Mouse (Mus musculus) lung, embryonic 15.5 days (tissue): ENCODE results near the gene Tshr. TPM values are rescaled to one million over a fixed set of nuclear protein-coding genes. Genes with fewer than 3 reads are reported as not detected.
"Not testable (repeated sequence)": the region's sequence is repeated elsewhere in the genome, so short reads cannot be mapped to it uniquely, and the experiment has no call there.

Experiments used
- ATAC-seq: fragments of 200-750 bp; cut with Nextera tagmentation; 2 replicates; pipeline ENCODE4 v1.8.0; 2017; ENCODE audit warnings: moderate number of reproducible peaks, borderline replicate concordance; ENCODE audit not compliant: low FRiP score, low TSS enrichment; ENCODE audit errors: extremely low read depth
- H3K27ac ChIP-seq: fragments of 300-500 bp; sonication (generic); 2 replicates; pipeline ENCODE4 v1.5.1; 2015; ENCODE audit warnings: moderate library complexity, mild to moderate bottlenecking, inconsistent platforms
- H3K27me3 ChIP-seq: fragments of 300-500 bp; sonication (generic); 2 replicates; pipeline ENCODE4 v1.6.1; 2015; ENCODE audit warnings: inconsistent platforms
- H3K36me3 ChIP-seq: fragments of 300-500 bp; sonication (generic); 2 replicates; pipeline ENCODE4 v1.6.1; 2015; ENCODE audit warnings: inconsistent platforms
- H3K4me1 ChIP-seq: fragments of 300-500 bp; sonication (generic); 2 replicates; pipeline ENCODE4 v1.6.1; 2015; ENCODE audit warnings: inconsistent platforms
- H3K4me2 ChIP-seq: fragments of 300-500 bp; sonication (generic); 2 replicates; pipeline ENCODE4 v1.6.1; 2015; ENCODE audit warnings: inconsistent platforms, mild to moderate bottlenecking, moderate library complexity
- H3K4me3 ChIP-seq: fragments of 300-500 bp; sonication (generic); 2 replicates; pipeline ENCODE4 v1.5.1; 2015; ENCODE audit warnings: mild to moderate bottlenecking, inconsistent platforms
- H3K9ac ChIP-seq: fragments of 300-500 bp; sonication (generic); 2 replicates; pipeline ENCODE4 v1.6.1; 2015; ENCODE audit warnings: inconsistent platforms
- H3K9me3 ChIP-seq: fragments of 300-500 bp; sonication (generic); 2 replicates; pipeline ENCODE4 v1.6.1; 2016; ENCODE audit warnings: inconsistent platforms
- WGBS: fragments of 180-500 bp; shearing (Covaris S2); methylation state at CpG from one replicate; pipeline ENCODE4 v1.1.7; 2015; 5-methylcytosine and 5-hydroxymethylcytosine counted together
- polyA plus RNA-seq: library from polyadenylated mRNA; unstranded; fragments of >200 nt; fragmentation: Nextera tagmentation; extraction: Ambion mirVana; gene quantifications from 2 replicates; pipeline ENCODE4 v1.2.1, GENCODE M21; 2015

Gene Tshr
- polyA plus RNA-seq, 1 experiment from 2014 or later = 0.17 TPM

DNA sequence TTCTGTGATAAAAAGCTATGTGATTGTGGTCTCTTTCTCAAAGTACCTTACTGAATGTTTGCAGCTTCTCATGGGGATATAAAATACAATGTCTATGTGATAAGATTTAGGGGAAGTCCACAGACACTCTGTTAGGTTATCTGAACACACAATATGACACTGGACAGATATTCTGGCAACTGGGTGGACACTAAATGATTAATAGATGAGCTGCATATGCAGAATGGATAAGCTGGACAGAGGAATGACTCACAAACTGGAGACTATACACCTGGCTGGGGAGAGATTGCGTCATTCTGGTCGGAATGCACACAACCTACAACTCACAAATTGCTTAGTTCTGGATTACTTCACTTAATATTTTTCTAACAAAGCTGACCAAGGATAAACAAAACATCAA, 195.3 kb downstream of the Tshr start:
- no peaks in the 10 kb centered on the region for H3K27me3 ChIP-seq
- 0 out of 2 replicates have a peak, but pooled peaks cover 10% of the 10 kb centered on the region for H3K4me1 ChIP-seq
- H3K9me3 ChIP-seq = no peaks in the 10 kb centered on the region
- no peak overlapping the region for H3K9ac ChIP-seq
- no peak overlapping the region for H3K4me2 ChIP-seq
- H3K4me3 ChIP-seq = no peak overlapping the region
- H3K27ac ChIP-seq = no peak overlapping the region
- 96% methylated on average over 2 of the region's 2 CpGs for WGBS
- ATAC-seq = no peak
- H3K36me3 ChIP-seq = peaks cover 30% of the 10 kb centered on the region

DNA sequence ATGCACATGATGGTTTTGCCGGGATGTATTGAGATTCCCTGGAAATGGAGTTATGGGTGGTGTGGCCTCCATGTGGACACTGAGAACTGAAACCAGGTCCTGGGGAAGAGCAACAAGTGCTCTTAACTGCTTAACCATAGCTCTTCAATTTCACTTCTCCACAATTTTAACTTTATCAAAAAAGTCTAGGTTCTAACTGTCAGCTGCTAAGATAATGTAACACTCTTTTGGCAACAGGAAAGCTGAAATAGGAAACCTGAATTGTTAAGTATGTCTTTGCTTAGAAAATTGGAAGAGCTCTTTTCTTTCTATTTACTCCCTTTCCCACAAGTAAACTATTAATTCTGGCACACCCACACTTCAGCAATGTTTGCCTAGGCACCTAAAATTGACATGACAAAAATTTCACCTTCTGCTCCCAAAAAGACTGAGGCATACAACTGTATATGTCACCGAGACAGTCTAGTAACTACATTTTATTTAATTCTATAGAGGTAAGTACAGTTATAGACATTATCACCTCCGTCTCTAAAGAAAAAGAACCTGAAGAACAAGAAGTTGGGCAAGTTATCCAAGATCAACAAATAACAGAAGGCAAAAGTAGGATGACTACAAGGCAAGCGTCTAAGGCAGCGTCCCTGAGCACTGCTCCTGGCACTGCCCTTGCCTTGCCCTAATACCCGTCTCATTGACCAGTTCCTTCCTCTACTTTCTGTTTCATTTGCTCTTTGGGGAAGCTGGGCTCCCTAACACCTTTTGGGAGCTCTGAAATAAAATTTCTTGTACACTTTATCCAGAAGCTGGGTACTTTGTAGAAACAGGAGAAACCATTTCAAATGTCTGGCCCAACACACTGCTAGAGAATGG, 197.1 kb downstream of the Tshr start:
- Histone ChIP-seq H3K36me3 (peaks cover 31% of the 10 kb centered on the region), H3K4me2 (no peak overlapping the region), H3K4me3 (no peak overlapping the region), H3K27me3 (no peaks in the 10 kb centered on the region), H3K9me3 (no peaks in the 10 kb centered on the region), H3K9ac (no peak overlapping the region), H3K4me1 (0 out of 2 replicates have a peak, but pooled peaks cover 10% of the 10 kb centered on the region), H3K27ac (no peak overlapping the region)
- no peak for ATAC-seq
- 70% methylated on average over 6 of the region's 6 CpGs for WGBS

- Histone ChIP-seq H3K27me3 (no peaks in the 10 kb centered on the region), H3K27ac (no peak overlapping the region), H3K4me2 (no peak overlapping the region), H3K9me3 (no peaks in the 10 kb centered on the region), H3K9ac (no peak overlapping the region), H3K4me1 (peaks cover 17% of the 10 kb centered on the region; the same call in 1 of the 2 replicates), H3K4me3 (no peak overlapping the region), H3K36me3 (peaks cover 31% of the 10 kb centered on the region; the same call in 1 of the 2 replicates)
- 57% methylated on average over 6 of the region's 6 CpGs for WGBS
- ATAC-seq = no peak
These were observed 198.1 kb downstream of the Tshr start for GRCm38 (mm10) chr12:91582362-91583002.

DNA sequence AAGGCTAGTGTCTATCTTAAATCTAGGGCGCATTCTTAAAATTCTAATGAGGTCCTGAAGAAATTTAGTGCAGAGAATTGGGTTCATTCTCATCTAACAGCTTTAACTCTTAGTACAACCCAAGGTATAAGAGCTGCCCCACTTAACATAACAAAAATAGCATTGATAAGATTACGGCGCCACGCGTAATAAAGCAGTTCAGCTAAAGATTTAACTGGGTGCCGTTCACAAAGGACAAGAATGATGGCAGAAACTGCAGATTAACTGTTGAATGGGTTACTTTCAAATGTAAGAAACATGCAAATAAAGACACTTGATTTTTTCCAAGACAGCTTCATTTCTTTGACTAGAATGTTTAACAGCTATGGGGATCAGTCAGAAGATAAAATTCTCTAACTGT, 199.0 kb downstream of the Tshr start:
- Histone ChIP-seq H3K4me3 (no peak overlapping the region), H3K4me1 (peaks cover 17% of the 10 kb centered on the region; the same call in 1 of the 2 replicates), H3K27ac (no peak overlapping the region), H3K4me2 (no peak overlapping the region), H3K9me3 (no peaks in the 10 kb centered on the region), H3K9ac (no peak overlapping the region), H3K36me3 (peaks cover 27% of the 10 kb centered on the region; the same call in 1 of the 2 replicates), H3K27me3 (no peaks in the 10 kb centered on the region)
- WGBS = 64% methylated on average over 6 of the region's 6 CpGs
- ATAC-seq = no peak

GRCm38 (mm10) chr12:91585206-91585605, 200.8 kb downstream of the Tshr start:
- WGBS = 86% methylated on average over 3 of the region's 3 CpGs
- no peak overlapping the region for H3K9ac ChIP-seq
- H3K4me2 ChIP-seq = no peak overlapping the region
- H3K36me3 ChIP-seq = peaks cover 24% of the 10 kb centered on the region; the same call in 1 of the 2 replicates
- no peak for ATAC-seq
- no peak overlapping the region for H3K27ac ChIP-seq
- peaks cover 17% of the 10 kb centered on the region; the same call in 1 of the 2 replicates for H3K4me1 ChIP-seq
- no peak overlapping the region for H3K4me3 ChIP-seq
- no peaks in the 10 kb centered on the region for H3K9me3 ChIP-seq
- H3K27me3 ChIP-seq = no peaks in the 10 kb centered on the region

DNA sequence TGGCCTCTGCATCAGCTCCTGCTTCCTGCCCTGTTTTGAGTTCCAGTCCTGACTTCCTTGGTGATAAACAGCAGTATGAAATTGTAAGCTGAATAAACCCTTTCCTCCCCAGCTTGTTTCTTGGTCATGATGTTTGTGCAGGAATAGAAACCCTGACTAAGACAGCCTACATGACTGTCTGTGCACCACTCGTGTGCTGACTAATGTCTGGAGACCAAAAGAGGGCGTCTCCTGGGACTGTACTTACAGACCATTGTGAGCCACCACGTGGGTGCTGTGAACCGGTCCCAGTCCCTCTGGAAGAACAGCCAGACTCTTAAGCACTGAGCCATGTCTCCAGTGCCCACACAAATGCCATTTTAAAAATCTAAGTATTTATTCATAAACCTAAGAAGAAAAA, 201.5 kb downstream of the Tshr start:
- WGBS = 92% methylated on average over 4 of the region's 4 CpGs
- peaks cover 24% of the 10 kb centered on the region; the same call in 1 of the 2 replicates for H3K36me3 ChIP-seq
- not testable (repeated sequence) for H3K27me3 ChIP-seq, H3K9ac ChIP-seq, H3K4me3 ChIP-seq, ATAC-seq, H3K27ac ChIP-seq, H3K9me3 ChIP-seq, H3K4me2 ChIP-seq
- peaks cover 19% of the 10 kb centered on the region for H3K4me1 ChIP-seq

DNA sequence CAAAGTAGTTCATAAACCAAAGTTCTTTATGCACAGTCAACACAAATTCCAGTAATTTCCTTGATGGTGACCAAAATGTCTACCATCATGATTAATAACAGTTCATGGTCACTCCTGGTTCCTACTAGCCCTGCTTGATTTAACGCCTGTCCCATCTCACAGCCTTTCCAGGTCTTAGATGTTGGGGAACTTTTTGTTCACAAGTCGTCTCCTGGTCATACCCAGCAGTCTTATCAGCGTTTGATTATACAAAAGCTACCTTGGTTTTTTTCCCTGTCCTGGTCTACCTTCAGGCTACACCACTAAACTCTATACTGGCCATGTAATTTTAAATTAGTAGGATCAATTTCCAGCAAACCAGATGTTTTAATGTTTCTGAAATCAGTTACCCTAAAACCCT, 202.7 kb downstream of the Tshr start:
- Histone ChIP-seq H3K27ac (no peak overlapping the region), H3K4me2 (peak overlapping the region; percentile 54), H3K36me3 (peaks cover 24% of the 10 kb centered on the region; the same call in 1 of the 2 replicates), H3K27me3 (no peaks in the 10 kb centered on the region), H3K9ac (peak overlapping the region; percentile 100), H3K4me3 (peak overlapping the region; percentile 93), H3K4me1 (peaks cover 24% of the 10 kb centered on the region), H3K9me3 (no peaks in the 10 kb centered on the region)
- no peak for ATAC-seq
- 36% methylated on average over 3 of the region's 3 CpGs for WGBS

- Histone ChIP-seq H3K4me2 (peak overlapping the region; percentile 54), H3K27ac (peak overlapping the region; percentile 100), H3K4me3 (peak overlapping the region; percentile 93), H3K27me3 (no peaks in the 10 kb centered on the region), H3K9me3 (no peaks in the 10 kb centered on the region), H3K36me3 (peaks cover 24% of the 10 kb centered on the region; the same call in 1 of the 2 replicates), H3K9ac (peak overlapping the region; percentile 100), H3K4me1 (peaks cover 23% of the 10 kb centered on the region)
- ATAC-seq = no peak
- WGBS = 6% methylated on average over 5 of the region's 5 CpGs
These were observed 203.2 kb downstream of the Tshr start for GRCm38 (mm10) chr12:91587491-91588033.

GRCm38 (mm10) chr12:91588176-91588669, 203.9 kb downstream of the Tshr start:
- peak overlapping the region; percentile 93 for H3K4me3 ChIP-seq
- H3K9me3 ChIP-seq = no peaks in the 10 kb centered on the region
- peak overlapping the region; percentile 100 for H3K9ac ChIP-seq
- H3K36me3 ChIP-seq = peaks cover 21% of the 10 kb centered on the region; the same call in 1 of the 2 replicates
- peak overlapping the region; percentile 54 for H3K4me2 ChIP-seq
- H3K27ac ChIP-seq = peak overlapping the region; percentile 100
- no peaks in the 10 kb centered on the region for H3K27me3 ChIP-seq
- peak; percentile 85 for ATAC-seq
- under 1% methylated on average over 32 of the region's 32 CpGs for WGBS
- peaks cover 18% of the 10 kb centered on the region for H3K4me1 ChIP-seq

GRCm38 (mm10) chr12:91588670-91589541, 204.5 kb downstream of the Tshr start:
- Histone ChIP-seq H3K36me3 (peaks cover 17% of the 10 kb centered on the region; the same call in 1 of the 2 replicates), H3K27me3 (no peaks in the 10 kb centered on the region), H3K4me3 (peak overlapping the region; percentile 93), H3K4me1 (peaks cover 17% of the 10 kb centered on the region), H3K4me2 (peak overlapping the region; percentile 54), H3K9me3 (no peaks in the 10 kb centered on the region), H3K9ac (peak overlapping the region; percentile 100), H3K27ac (peak overlapping the region; percentile 100)
- under 1% methylated on average over 56 of the region's 83 CpGs for WGBS
- ATAC-seq = 0 out of 2 replicates have a peak, but pooled peaks have one; percentile 5

GRCm38 (mm10) chr12:91589542-91589846, 205.1 kb downstream of the Tshr start:
- 0% methylated on average over 11 of the region's 11 CpGs for WGBS
- Histone ChIP-seq H3K4me1 (peaks cover 17% of the 10 kb centered on the region), H3K27ac (peak overlapping the region; percentile 100), H3K27me3 (no peaks in the 10 kb centered on the region), H3K9me3 (no peaks in the 10 kb centered on the region), H3K9ac (peak overlapping the region; percentile 100), H3K4me2 (peak overlapping the region; percentile 54), H3K36me3 (peaks cover 11% of the 10 kb centered on the region; the same call in 1 of the 2 replicates), H3K4me3 (peak overlapping the region; percentile 93)
- ATAC-seq = no peak
